Mouse (Mus musculus) T-helper 1 cell (primary cell): Measurements from ENCODE around the gene Lad1.

Source experiments
- in situ Hi-C: fragments of 300-600 bp; cut with MboI, MseI; formaldehyde crosslinking; loops from one replicate; pipeline ENCODE4 v1.15.1; 2025; ENCODE audit warnings: high pct_unique_total_duplicates

Gene Lad1

GRCm38 (mm10) chr1:135865518-135866194 lies 47.3 kb downstream of the Lad1 start:
- in situ Hi-C loops: loop anchor here (5.0 kb wide), 1 partner anchor 77 kb away; no protein-coding TSS in a partner anchor

DNA sequence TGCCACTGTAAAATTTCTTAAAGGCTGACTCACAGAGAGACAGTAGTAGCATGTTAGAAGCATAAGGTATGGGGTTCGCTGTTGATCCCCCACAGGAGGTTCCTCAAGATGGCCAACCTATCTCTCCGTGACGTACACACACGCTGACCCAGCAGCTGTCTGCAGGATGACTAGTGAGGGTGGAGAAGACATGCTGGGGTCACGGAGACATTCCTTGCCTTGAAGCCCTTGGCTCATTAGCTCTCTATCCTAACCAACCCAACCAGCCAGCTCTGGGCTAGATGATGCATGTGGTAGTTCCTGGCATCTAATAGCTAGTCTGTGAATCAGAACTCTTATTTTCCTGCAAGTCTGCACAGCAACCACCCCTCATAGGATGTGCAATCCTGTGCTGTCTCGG lies 50.2 kb downstream of the Lad1 start:
- in situ Hi-C loops: loop anchor here (5.0 kb wide), 1 partner anchor 74 kb away; no protein-coding TSS in a partner anchor

DNA sequence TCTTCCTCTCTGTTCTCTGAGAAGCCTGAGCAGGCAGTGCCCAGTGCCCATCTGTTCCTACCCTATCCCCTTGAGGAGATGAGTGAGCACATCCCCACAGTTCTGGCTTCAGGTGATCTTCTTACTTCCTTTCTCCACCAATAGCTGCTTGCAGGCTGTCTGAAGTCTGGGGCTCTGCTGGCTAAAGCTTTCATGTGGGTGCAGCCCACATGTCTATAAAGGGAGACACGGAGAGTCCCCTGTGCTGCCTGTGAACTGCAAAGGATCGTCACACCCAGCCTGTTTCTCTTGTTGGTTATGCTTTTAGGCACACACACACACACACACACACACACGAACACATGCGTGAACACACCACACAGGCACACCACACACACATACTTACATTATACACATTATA lies 54.6 kb downstream of the Lad1 start:
- in situ Hi-C loops: no loop called here

DNA sequence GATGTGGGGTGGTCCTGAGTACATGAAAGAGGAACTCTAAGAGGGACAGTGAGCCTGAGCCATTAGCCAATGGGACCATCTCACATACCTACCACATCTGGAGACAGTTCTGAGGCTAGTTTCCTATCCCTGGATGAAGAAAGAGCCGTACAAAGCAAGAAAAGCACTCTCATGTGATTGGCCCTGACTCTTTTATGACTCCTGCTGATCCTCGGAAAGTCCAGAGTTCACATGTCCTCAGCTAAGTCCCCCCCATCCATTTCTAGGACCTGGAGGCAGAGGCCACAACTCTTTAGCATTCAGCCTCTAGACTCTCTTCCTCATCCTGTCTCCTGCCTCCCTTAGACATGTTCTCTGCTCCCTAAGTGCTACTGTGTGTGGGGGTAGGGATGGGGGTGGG lies 58.9 kb downstream of the Lad1 start:
- in situ Hi-C loops: no loop called here

DNA sequence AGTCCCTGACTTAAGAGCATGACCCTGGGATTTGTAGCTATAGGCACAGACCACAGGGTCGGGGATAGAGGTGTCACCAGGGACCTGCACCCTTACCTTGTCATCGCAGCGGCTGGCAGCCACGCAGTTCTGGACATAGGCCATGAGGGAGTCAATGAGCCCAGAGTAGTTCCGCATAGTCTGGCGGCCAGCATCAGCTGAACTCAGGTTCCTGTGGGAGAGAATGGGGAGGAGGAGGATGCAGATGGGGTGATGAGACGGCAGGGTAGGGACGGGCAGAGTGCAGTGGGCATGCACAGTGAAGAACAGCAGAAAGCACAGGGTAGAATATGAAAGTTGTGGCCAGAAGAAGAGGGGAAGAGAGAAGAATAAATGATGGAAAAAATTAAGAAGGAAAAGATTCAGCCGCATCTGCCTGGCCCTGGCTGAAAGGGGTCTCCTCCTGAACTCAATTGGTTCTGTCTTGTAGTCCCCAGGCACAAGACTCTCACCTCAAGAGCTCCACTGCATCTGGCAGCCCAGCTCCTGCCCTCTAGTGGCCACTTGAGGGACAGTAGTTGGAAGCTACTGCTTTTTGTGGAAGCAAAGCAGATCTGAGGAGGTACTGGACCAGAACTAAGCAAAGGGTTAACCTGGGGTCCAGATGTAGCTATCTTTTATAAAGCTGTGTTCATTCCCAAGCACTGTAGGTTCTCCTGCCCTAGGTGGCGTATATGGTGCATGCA lies 64.1 kb downstream of the Lad1 start:
- in situ Hi-C loops: loop anchor here (10.0 kb wide), 1 partner anchor 998 kb away; no protein-coding TSS in a partner anchor
